Mouse (Mus musculus) brain, embryonic 14.5 days (tissue): Measurements from ENCODE around the gene Gpr161. TPM values are rescaled to one million over a fixed set of nuclear protein-coding genes. Genes with fewer than 3 reads are reported as not detected.
A peak's percentile ranks its signal among the peaks of the same experiment; 100 is the strongest.

Experiments used
- DNase-seq: peaks from one replicate; pipeline ENCODE4 v3.0.0-alpha.2; 2011; ENCODE audit warnings: low read depth
- CTCF ChIP-seq: fragments of 200-500 bp; IDR thresholded peaks from 2 replicates; pipeline ENCODE4 v1.5.1; 2012; ENCODE audit warnings: inconsistent platforms, mild to moderate bottlenecking, moderate library complexity, borderline replicate concordance; ENCODE audit not compliant: insufficient read depth, insufficient read length; ENCODE audit errors: extremely low read depth
- POLR2A ChIP-seq: fragments of 200-500 bp; IDR thresholded peaks from 2 replicates; pipeline ENCODE4 v1.6.1; 2012; ENCODE audit warnings: mild to moderate bottlenecking, inconsistent platforms, borderline replicate concordance; ENCODE audit not compliant: poor library complexity, insufficient read depth, insufficient read length, severe bottlenecking; ENCODE audit errors: extremely low read depth
- polyA plus RNA-seq: library from polyadenylated mRNA; depleted of rRNA; stranded (reverse); fragments of >200 nt; gene quantifications from 2 replicates; pipeline ENCODE4 v1.2.3, GENCODE M21; 2012; rRNA removed

The Gpr161 gene
- polyA plus RNA-seq, 1 experiment: 45.0 TPM

GRCm38 (mm10) chr1:165373839-165374238, 78.2 kb downstream of the Gpr161 start:
- TF ChIP-seq POLR2A: no peak
- no peak for TF ChIP-seq CTCF
- peak; percentile 53 for DNase-seq

Other genes starting within 250 kb of the Gpr161 start
- gene Tbx19, start 135.0 kb upstream of the Gpr161 start, polyA plus RNA-seq: 0.10 and 0.18 TPM in 2 replicates
- gene Sft2d2, start 101.4 kb upstream of the Gpr161 start, polyA plus RNA-seq: 7.8 and 8.6 TPM in 2 replicates
- 56.9 and 64.0 TPM in 2 replicates for gene Tiprl, start 58.8 kb upstream of the Gpr161 start, polyA plus RNA-seq
- gene Dcaf6, start 164.7 kb downstream of the Gpr161 start, polyA plus RNA-seq: 25.7 and 27.4 TPM in 2 replicates
- 82.0 and 89.0 TPM in 2 replicates for gene Mpc2, start 164.8 kb downstream of the Gpr161 start, polyA plus RNA-seq
- 0.15 and 0.23 TPM in 2 replicates for gene Adcy10, start 189.4 kb downstream of the Gpr161 start, polyA plus RNA-seq